Mouse (Mus musculus): ENCODE data around the gene Lrrc2.

DNA sequence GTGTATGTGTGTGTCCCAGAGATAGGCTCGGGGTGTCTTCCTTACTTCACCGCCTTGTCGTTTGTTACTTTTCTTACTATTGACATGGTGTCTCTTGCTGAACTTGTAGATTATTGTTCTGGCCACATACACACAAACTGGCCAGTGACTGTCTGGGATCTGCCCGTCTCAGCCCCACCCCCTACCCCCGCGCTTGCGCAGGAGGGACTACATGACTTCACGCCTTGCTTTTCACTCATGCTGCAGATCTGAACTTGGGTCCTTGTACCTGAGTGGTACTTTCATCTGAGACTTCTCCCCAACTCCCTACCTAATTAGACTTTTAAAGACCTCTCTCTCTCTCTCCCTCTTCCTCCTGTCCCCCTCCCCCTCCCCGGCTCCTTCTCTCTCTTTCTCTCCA, 32.8 kb downstream of the Lrrc2 start:
- TF ChIP-seq POLR2A (IDR thresholded peaks at IDR 0.05; ENCODE audit: borderline replicate concordance, insufficient read depth, low read length) (no peak), CTCF (IDR thresholded peaks at IDR 0.05; ENCODE audit: borderline replicate concordance, insufficient read depth, low read depth, low read length) (no peak)

Measured in cerebellum, adult 2 months (tissue).